Mouse (Mus musculus) brain, embryonic 14.5 days (tissue): ENCODE results near the gene Egf.

Experiments used
- CTCF ChIP-seq: fragments of 200-500 bp; IDR thresholded peaks from 2 replicates; pipeline ENCODE4 v1.5.1; 2012; ENCODE audit warnings: inconsistent platforms, mild to moderate bottlenecking, moderate library complexity, borderline replicate concordance; ENCODE audit not compliant: insufficient read depth, insufficient read length; ENCODE audit errors: extremely low read depth
- POLR2A ChIP-seq: fragments of 200-500 bp; IDR thresholded peaks from 2 replicates; pipeline ENCODE4 v1.6.1; 2012; ENCODE audit warnings: mild to moderate bottlenecking, inconsistent platforms, borderline replicate concordance; ENCODE audit not compliant: poor library complexity, insufficient read depth, insufficient read length, severe bottlenecking; ENCODE audit errors: extremely low read depth

DNA sequence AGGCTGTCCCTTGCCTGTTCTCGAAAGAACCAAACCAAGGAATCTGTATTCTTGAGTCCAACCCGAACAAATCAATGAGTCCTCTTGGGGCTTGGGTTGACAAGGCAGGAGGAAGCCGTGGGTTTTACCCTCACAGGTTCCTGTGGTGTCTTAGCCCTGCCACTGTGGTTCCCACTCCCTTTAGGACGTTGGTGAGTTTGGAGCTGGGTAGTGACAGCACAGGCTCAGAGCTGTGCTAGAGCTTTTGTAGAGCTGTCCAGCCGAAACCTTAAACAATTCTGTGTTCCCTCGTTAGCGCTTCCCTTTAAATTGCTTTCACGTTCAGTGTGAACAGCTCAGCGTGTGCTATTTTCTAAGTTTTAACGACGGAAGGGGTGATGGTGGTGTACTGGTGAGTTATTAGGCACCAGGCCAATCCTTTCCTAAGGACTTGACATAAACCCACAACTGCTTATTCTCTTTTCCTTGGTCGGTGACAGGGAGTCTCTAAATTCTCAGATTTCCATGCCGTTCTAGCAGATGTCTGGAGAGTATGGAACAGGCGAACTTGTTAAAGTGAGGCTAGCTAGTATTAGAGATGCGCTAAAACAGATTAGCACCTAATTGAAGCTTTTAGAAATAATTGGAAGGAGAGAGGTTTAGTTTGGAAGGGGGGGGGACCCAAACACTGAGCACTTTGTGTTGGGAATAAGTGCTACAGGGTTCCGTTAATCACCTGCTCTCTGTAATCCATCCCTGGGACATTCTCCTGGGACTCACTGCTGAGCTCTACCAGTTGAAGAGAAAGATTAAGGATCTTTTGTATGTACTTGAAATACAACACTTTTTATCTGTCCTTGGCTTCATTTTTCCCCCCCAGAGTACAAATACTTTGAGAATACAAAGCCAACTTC lies 16.6 kb downstream of the Egf start:
- TF ChIP-seq POLR2A (no peak), CTCF (no peak)
